Comparison of ENCODE assay signal across 21 mouse cellular contexts in the genomic region with DNA sequence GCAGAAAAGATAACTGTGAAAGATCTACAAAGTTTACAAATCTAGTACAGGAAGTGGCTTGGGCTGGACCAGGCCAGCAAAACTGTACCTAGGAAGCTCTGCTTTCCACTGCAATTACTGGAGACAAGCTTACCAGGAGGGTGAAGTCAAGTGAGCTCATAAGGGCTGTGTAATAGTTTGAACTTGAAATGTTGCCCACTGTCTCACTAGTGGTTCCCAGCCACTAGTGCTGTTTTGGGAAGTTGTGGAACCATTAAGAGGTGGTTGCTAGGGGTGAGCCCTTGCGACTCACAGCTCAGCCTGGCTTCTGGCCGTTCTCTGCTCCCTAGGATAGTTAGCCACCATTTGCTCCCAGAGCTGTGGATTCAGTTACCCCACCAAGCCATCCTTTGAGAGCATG.
A peak's percentile ranks its signal among the peaks of the same experiment; 100 is the strongest.
DNase-seq lines count a peak whose midpoint lies in the region; ATAC-seq lines count a peak whose summit lies in the region.
"Had no signal": no experiment of that assay in that cellular context is flagged by ENCODE, and none has a peak within 500 bp of the region (broad histone marks: within the 10 kb centered on the region; RNA-seq: fewer than 3 reads in every experiment).

No protein-coding gene starts in this region.

- ATAC-seq in common myeloid progenitor, adult 5-6 weeks (replicated peaks; ENCODE audit: low read depth, poor library complexity, severe bottlenecking) = peak; percentile 60
- peak; percentile 54 to 66 for ATAC-seq in hematopoietic stem cell, adult 5-6 weeks (replicated peaks in 1 of 2; ENCODE audit: insufficient read depth in 1 of 2, low FRiP score in 2 of 2, low TSS enrichment in 1 of 2, low read depth in 1 of 2, poor library complexity in 2 of 2, severe bottlenecking in 2 of 2)
- ATAC-seq: CD4-positive, CD25-positive, alpha-beta regulatory T cell, adult 4 months; forebrain, embryonic 14.5 days; forebrain, embryonic 16.5 days had no signal

- peak; percentile 71 for DNase-seq in heart, adult 11 months
- DNase-seq in heart, adult 8-10 months (ENCODE audit: low spot score) = no peak
- peak; percentile 63 for DNase-seq in fibroblast of lung, adult 2 months (ENCODE audit: low read depth)
- no peak for DNase-seq in cerebellum, adult 18-20 months
- no peak for DNase-seq in gastrocnemius, postnatal 4 days (ENCODE audit: low spot score in 2 of 2)
- DNase-seq in gastrocnemius, postnatal 25 days = no peak
- DNase-seq: adrenal gland, adult 2 months; adrenal gland, postnatal 10 days; adrenal gland, postnatal 25 days; B cell, adult 2 months; cerebellum, adult 11 months; cerebellum, adult 2 months; cerebellum, adult 9-10 months; cerebellum, postnatal 10 days; cerebellum, postnatal 25 days; embryo, embryonic 11 days had no signal

Comparison
In these comparisons a context has a peak if more than half of its experiments do, and no peak if none do; other contexts are left out.
1. DNase-seq: peak in heart, adult 11 months (single experiment) and fibroblast of lung, adult 2 months (single experiment); none in heart, adult 8-10 months (single experiment), cerebellum, adult 18-20 months (0 of 2), gastrocnemius, postnatal 4 days (0 of 2) and gastrocnemius, postnatal 25 days (single experiment).